Mouse (Mus musculus) bone marrow macrophage, adult 2 months (primary cell): ENCODE measurements around the gene Arhgef7.

Experiments
- CTCF ChIP-seq: IDR thresholded peaks from 2 replicates; pipeline ENCODE4 v1.5.1; 2012; ENCODE audit warnings: low read depth, mild to moderate bottlenecking, low read length, moderate library complexity
- POLR2A ChIP-seq: IDR thresholded peaks from 2 replicates; pipeline ENCODE4 v1.6.1; 2012; ENCODE audit warnings: mild to moderate bottlenecking, low read depth, low read length, borderline replicate concordance

GRCm38 (mm10) chr8:11810426-11810825 lies 82.9 kb downstream of the Arhgef7 start:
- TF ChIP-seq CTCF (no peak), POLR2A (no peak)
